Mouse (Mus musculus) forebrain, embryonic 12.5 days (tissue): ENCODE measurements at regions not wholly inside any gene's neighbourhood (a gene's known extent, or its start where the extent isn't known, plus 50 kb on each side); places are given as distances from the start of the nearest gene placed in this dataset.

Experiments used
- ATAC-seq: fragments of 200-750 bp; cut with Nextera tagmentation; 2 replicates; pipeline ENCODE4 v1.8.0; 2017; ENCODE audit warnings: moderate TSS enrichment; ENCODE audit not compliant: low FRiP score
- H3K27ac ChIP-seq: fragments of 300-500 bp; sonication (generic); 2 replicates; pipeline ENCODE4 v1.5.1; 2016; ENCODE audit warnings: mild to moderate bottlenecking
- H3K27me3 ChIP-seq: fragments of 300-500 bp; sonication (generic); 2 replicates; pipeline ENCODE4 v1.6.1; 2016; ENCODE audit warnings: mild to moderate bottlenecking
- H3K36me3 ChIP-seq: fragments of 300-500 bp; sonication (generic); replicated peaks from 2 replicates; pipeline ENCODE4 v1.6.1; 2016; ENCODE audit warnings: mild to moderate bottlenecking
- H3K4me1 ChIP-seq: fragments of 300-500 bp; sonication (generic); 2 replicates; pipeline ENCODE4 v1.6.1; 2016
- H3K4me2 ChIP-seq: fragments of 300-500 bp; sonication (generic); 2 replicates; pipeline ENCODE4 v1.6.1; 2016; ENCODE audit warnings: mild to moderate bottlenecking, moderate library complexity
- H3K4me3 ChIP-seq: fragments of 300-500 bp; sonication (generic); replicated peaks from 2 replicates; pipeline ENCODE4 v1.5.1; 2016; ENCODE audit warnings: mild to moderate bottlenecking
- H3K9ac ChIP-seq: fragments of 300-500 bp; sonication (generic); 2 replicates; pipeline ENCODE4 v1.6.1; 2016; ENCODE audit warnings: mild to moderate bottlenecking
- H3K9me3 ChIP-seq: fragments of 300-500 bp; sonication (generic); 2 replicates; pipeline ENCODE4 v1.6.1; 2016
- WGBS: fragments of 180-500 bp; shearing (Covaris S2); methylation state at CpG from one replicate; pipeline ENCODE4 v1.1.7; 2016; 5-methylcytosine and 5-hydroxymethylcytosine counted together

DNA sequence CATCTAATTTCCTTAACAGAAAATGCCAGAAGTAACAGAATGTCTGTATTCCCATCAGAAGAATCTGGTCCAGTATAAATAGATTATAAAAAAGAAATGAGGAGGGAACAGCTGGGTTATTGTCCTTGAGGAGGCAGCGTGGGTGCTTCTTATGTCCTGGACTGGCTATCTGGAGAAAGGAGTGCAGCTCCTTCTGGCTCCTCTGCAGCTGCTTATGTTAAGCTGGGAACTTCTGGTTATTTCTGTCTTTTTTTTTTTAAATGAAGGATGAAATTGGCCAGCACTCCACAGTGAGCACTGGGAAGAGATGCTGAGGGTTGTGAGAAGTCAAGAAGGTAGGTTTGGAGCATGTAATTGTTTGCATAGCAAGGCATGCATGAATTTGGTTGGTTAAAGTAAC lies 441.5 kb downstream of the Ebf1 start:
- H3K27ac ChIP-seq: no peak overlapping the region
- 85% methylated on average over 1 of the region's 1 CpGs for WGBS

DNA sequence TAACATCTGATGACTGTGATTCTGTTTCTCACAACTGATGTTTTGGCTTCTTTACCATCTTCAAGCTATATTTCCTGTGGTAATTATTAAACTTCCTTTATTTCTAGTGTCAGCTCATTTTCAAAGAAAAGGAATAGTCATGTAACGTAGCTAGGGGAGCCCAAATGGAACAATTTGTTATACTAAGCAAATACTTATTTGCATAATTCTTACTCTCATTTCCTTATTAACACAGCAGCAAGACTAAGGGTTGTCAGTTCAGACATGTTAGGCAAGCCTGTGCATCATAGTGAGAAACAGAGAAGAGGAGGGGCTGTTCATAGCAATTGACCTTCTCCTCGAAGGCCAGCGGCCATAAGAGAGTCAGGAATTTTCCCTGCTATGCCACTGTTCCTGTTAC lies 449.5 kb downstream of the Ebf1 start:
- WGBS: 82% methylated on average over 3 of the region's 3 CpGs
- H3K9me3 ChIP-seq: no peaks in the 10 kb centered on the region
- H3K27ac ChIP-seq: no peak overlapping the region
- H3K4me1 ChIP-seq: 0 out of 2 replicates have a peak, but pooled peaks cover 2% of the 10 kb centered on the region
- ATAC-seq: no peak
- no peaks in the 10 kb centered on the region for H3K27me3 ChIP-seq
- H3K36me3 ChIP-seq: no peaks in the 10 kb centered on the region
- no peak overlapping the region for H3K4me2 ChIP-seq
- no peak overlapping the region for H3K9ac ChIP-seq
- no peak overlapping the region for H3K4me3 ChIP-seq

More for the DNA sequence above, 441.5 kb downstream of the Ebf1 start:
- Histone ChIP-seq H3K36me3 (no peaks in the 10 kb centered on the region), H3K4me2 (no peak overlapping the region), H3K9ac (no peak overlapping the region), H3K27me3 (no peaks in the 10 kb centered on the region), H3K9me3 (no peaks in the 10 kb centered on the region), H3K4me1 (0 out of 2 replicates have a peak, but pooled peaks cover 5% of the 10 kb centered on the region), H3K4me3 (no peak overlapping the region)
- no peak for ATAC-seq

DNA sequence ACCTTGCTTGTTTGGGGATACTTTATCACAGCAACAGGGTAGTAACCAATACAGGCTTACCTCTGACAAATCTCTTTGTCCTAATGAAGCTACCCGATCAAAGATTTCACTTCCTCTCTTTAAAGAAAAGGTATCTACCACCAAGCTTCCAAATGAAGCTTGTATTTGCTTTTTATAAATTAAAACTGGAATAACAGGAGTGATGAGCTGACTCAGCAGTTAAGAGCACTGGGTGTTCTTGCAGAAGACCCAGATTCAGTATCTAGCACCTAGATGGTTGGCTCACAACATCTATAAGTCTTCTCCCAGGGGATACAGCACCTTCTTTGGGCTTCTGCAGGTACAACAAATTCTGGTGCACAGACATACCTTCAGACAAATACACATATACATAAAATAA lies 453.2 kb downstream of the Ebf1 start:
- Histone ChIP-seq H3K4me3 (no peak overlapping the region), H3K36me3 (no peaks in the 10 kb centered on the region), H3K27me3 (no peaks in the 10 kb centered on the region), H3K4me2 (no peak overlapping the region), H3K4me1 (no peaks in the 10 kb centered on the region), H3K9ac (no peak overlapping the region), H3K27ac (no peak overlapping the region), H3K9me3 (no peaks in the 10 kb centered on the region)
- ATAC-seq: no peak
- 92% methylated on average over 1 of the region's 1 CpGs for WGBS

DNA sequence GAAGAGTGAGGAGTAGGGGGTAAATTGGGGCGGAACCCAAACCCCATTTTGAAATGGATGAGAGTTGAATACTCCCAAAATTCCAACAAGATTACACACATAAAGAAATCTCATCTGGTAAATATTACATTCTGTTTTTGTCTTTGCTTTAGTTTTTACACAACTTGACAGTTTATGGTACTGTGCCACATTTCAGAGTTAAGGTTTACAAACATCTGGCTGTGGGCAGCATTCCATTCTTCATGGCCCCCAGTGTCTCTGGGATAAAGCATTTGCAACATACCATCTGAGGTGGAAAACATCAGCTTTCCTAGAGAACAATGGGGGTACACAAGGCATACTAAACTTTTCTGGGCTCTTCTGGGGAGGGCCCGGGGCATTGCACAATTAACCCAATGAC lies 454.1 kb downstream of the Ebf1 start:
- Histone ChIP-seq H3K27ac (no peak overlapping the region), H3K4me1 (no peaks in the 10 kb centered on the region), H3K9me3 (no peaks in the 10 kb centered on the region), H3K36me3 (no peaks in the 10 kb centered on the region), H3K27me3 (no peaks in the 10 kb centered on the region), H3K4me3 (no peak overlapping the region), H3K4me2 (no peak overlapping the region), H3K9ac (no peak overlapping the region)
- 73% methylated on average over 2 of the region's 2 CpGs for WGBS
- no peak for ATAC-seq

DNA sequence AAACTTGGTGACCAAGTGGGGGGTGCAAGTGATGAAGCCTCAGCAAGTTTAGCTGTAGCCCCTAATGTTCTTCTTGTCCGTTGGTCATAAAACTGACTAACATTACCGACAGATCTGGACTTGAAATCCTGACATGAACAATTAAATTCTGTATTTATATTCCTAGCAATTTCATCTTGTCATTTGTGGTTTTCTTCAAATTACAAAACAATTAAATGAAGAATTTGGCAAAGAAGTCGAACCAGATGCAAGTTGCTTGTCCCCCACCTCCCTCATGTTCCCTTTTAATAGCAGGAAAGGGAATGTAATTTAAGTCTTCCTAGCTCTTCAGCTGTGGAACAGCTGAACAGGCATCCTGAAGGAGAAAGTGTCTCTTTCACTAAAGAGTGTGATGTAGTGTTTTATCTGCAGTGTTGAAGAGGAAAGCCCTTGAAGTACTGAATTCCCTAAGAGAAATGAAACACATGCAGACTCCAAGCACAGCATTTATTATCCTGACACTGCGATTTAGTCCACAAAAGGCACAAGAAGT lies 467.5 kb downstream of the Ebf1 start:
- no peak for ATAC-seq

DNA sequence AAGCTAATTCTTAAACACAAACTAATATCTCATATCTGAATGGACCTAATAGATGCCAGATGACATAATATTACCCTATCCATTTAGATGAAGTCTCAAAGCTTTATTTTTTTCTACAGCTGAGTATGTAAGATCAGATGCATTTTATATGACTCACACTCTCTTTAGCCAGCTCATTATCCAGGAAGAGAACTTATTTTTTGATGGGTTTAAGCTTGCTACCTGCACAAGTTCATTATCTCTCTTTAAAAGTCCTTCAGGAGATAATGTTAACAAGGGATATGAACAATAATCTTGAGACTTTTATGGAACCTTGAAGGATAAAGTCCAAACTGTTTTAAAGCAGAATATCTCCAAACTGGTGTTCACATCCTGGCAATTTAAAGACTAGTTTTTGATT lies 468.0 kb downstream of the Ebf1 start:
- Histone ChIP-seq H3K9ac (no peak overlapping the region), H3K27me3 (no peaks in the 10 kb centered on the region), H3K4me3 (no peak overlapping the region), H3K36me3 (no peaks in the 10 kb centered on the region), H3K4me2 (no peak overlapping the region), H3K4me1 (no peaks in the 10 kb centered on the region), H3K27ac (no peak overlapping the region), H3K9me3 (no peaks in the 10 kb centered on the region)
- ATAC-seq: no peak

More for the DNA sequence above, 467.5 kb downstream of the Ebf1 start:
- H3K27me3 ChIP-seq: no peaks in the 10 kb centered on the region
- no peak overlapping the region for H3K27ac ChIP-seq
- no peak overlapping the region for H3K9ac ChIP-seq
- H3K9me3 ChIP-seq: no peaks in the 10 kb centered on the region
- H3K4me1 ChIP-seq: no peaks in the 10 kb centered on the region
- 90% methylated on average over 4 of the region's 4 CpGs for WGBS
- H3K4me3 ChIP-seq: no peak overlapping the region
- no peak overlapping the region for H3K4me2 ChIP-seq
- no peaks in the 10 kb centered on the region for H3K36me3 ChIP-seq

DNA sequence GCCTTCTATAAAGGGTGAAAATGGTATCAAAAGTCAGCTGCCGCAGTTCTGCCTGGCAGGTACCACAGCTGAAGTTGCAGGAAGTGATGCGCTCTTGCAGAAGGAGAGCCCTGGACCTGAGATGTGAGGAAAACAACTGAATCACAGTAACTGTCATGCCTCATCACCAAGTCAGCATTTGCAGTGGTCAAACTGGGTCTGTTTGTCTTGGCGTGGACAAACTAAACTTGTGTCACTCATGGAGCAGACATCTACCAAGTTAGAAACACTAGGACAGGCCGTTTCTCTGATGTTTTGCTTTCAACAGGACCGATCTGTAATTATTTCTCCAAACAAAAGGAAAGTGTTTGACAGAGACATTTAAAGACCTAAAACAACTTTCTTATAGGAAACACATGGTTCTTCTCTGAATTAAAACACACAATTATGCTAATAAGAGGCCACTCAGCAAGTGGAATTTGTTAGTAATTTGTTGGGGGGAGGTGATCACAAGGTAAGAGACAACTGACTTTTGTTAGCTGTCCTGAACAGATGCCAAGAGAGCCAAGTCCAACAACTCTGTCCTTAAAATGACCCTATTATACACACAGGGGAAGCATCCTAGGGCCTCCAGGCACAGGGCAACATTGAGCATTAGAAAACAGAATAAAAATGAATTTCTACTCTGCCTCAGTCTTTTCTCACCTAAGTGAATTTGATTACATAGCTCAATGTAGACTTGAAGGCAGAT lies 470.2 kb downstream of the Ebf1 start:
- WGBS: 75% methylated on average over 5 of the region's 5 CpGs
- H3K4me2 ChIP-seq: no peak overlapping the region

DNA sequence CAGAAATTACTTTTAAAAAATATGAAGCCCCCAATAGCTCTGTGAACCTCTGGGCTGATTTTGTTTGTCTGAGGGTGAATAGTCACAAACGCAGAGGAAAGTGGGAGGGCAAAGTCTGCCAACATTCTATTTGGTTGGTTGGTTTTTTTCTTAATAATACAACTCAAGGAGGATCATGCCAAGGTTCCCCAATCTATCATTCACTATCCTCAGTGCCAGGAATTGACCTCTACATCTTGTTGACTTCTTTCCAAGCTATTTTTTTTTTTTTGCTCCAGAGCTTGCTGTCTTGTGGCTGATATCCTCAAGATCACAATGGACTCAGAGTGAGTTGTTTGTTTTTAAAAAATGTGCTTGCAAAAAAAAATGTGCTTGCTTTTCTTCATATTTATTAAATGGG lies 471.2 kb downstream of the Ebf1 start:
- WGBS: 100% methylated on average over 1 of the region's 1 CpGs
- Histone ChIP-seq H3K27ac (no peak overlapping the region), H3K4me3 (no peak overlapping the region), H3K4me2 (no peak overlapping the region), H3K9ac (no peak overlapping the region), H3K27me3 (no peaks in the 10 kb centered on the region), H3K36me3 (no peaks in the 10 kb centered on the region), H3K9me3 (no peaks in the 10 kb centered on the region), H3K4me1 (no peaks in the 10 kb centered on the region)
- no peak for ATAC-seq

More for the DNA sequence above, 470.2 kb downstream of the Ebf1 start:
- H3K4me3 ChIP-seq: no peak overlapping the region
- ATAC-seq: no peak
- no peaks in the 10 kb centered on the region for H3K4me1 ChIP-seq
- H3K27ac ChIP-seq: no peak overlapping the region
- no peaks in the 10 kb centered on the region for H3K9me3 ChIP-seq
- no peak overlapping the region for H3K9ac ChIP-seq
- no peaks in the 10 kb centered on the region for H3K36me3 ChIP-seq
- H3K27me3 ChIP-seq: no peaks in the 10 kb centered on the region

DNA sequence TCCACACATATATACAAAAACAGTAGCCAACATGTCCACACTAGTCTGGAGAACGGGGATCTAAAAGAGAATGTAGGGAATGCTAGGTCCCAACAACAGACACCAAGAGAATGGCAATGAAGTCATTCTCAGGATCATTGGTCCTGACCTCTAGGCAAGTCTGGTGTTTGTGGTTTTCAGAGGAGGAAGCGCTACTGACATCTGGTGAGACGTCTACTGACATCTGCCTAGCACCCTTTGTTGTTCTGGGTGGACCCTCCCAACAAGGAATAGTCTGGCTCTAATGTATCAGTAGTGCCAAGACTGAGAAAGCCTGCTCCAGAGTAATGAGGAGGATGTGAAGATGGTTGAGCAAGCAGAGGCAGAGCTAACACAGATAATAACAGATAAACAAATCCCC lies 472.4 kb downstream of the Ebf1 start:
- Histone ChIP-seq H3K36me3 (no peaks in the 10 kb centered on the region), H3K4me2 (no peak overlapping the region), H3K4me3 (no peak overlapping the region), H3K27me3 (no peaks in the 10 kb centered on the region), H3K9me3 (no peaks in the 10 kb centered on the region), H3K27ac (no peak overlapping the region), H3K4me1 (no peaks in the 10 kb centered on the region), H3K9ac (no peak overlapping the region)
- ATAC-seq: no peak
- WGBS: 79% methylated on average over 3 of the region's 3 CpGs

DNA sequence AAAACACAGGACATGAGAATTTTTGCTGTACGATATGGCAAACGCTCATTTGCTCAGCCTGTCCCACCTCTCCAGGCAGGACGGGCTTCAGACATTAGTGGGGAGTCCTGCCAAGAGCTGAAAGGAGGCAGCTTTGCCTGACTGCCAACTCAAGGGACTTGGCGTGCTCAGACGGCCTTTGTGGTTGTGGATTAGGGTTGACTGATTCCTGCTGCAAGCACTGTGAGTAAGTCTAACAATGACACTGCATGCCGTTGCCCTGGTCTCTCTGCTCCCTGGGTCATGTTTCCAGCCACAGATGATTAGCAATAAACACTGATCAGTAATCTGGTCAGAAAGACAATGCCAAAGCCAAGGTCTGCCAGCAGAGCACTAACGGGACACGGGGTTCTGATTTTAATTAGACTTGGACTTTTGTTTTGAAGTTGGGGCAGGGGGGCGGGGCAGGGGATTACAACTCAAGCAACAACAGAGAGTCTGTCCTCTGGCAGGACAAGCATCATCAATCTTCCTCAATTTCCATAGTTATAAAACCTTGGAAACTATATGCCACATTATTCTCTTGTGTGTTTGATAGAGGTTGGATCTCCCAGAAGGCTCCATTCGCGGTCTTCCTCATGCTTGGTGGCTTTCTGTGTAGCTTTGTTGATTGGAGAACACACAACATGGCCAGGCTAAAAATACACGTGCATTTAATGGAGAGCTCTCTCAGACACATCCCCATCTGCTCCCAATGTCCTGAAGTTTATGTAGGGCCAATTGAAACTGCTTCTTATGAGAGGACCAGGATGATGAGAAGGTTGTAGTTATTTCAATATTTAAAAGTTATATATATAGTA lies 486.6 kb downstream of the Ebf1 start:
- no peak overlapping the region for H3K9ac ChIP-seq
- H3K4me3 ChIP-seq: no peak overlapping the region
- H3K36me3 ChIP-seq: no peaks in the 10 kb centered on the region
- 31% methylated on average over 12 of the region's 12 CpGs for WGBS
- H3K4me2 ChIP-seq: peak overlapping the region; percentile 4; the same call in 1 of the 2 replicates
- H3K27me3 ChIP-seq: no peaks in the 10 kb centered on the region
- H3K9me3 ChIP-seq: no peaks in the 10 kb centered on the region
- H3K27ac ChIP-seq: no peak overlapping the region
- no peak; the same call in 1 of the 2 replicates for ATAC-seq
- H3K4me1 ChIP-seq: peaks cover 7% of the 10 kb centered on the region

DNA sequence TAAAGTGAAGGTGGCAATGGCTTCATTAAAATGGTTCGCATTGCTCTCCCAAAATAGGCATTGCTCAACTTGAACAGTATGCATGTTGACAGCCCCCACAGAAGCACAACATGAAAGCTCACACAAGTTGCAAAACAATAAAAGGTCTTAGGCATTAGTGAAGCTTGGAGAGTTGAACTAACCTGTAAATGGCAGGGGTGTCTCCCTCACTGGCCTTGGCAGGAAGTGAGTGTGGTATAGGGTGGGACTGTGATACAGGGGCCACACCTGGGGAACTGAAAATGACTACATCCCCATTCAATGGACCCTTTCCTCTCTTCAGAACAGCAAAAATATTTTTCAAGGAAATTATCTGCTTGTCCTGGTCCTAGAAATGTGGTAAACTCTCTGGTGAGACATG lies 499.6 kb downstream of the Ebf1 start:
- H3K9ac ChIP-seq: no peak overlapping the region
- no peak overlapping the region for H3K27ac ChIP-seq
- no peak overlapping the region for H3K4me2 ChIP-seq
- ATAC-seq: no peak
- H3K4me3 ChIP-seq: no peak overlapping the region
- no peaks in the 10 kb centered on the region for H3K9me3 ChIP-seq
- no peaks in the 10 kb centered on the region for H3K27me3 ChIP-seq
- H3K4me1 ChIP-seq: no peaks in the 10 kb centered on the region
- no peaks in the 10 kb centered on the region for H3K36me3 ChIP-seq
- 67% methylated on average over 1 of the region's 1 CpGs for WGBS

DNA sequence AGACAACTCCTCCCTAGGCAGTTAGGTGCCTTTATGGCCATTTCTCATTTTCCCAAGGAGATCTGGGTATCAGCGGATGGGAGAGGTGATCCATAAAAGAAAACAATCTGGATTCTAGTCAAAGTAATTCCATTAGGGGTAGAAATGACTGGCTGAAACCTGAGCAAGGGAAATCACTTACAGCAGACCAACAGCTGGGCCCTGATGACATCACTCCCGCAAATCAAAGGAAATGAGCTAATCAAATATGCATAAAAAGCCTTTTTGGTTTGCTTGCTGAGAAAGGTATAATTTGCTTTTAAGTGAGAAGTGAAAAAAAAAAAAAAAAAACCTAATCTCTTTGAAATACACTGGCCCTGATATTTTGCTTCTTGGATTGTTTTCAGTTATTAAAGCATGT lies 506.2 kb downstream of the Ebf1 start:
- Histone ChIP-seq H3K4me1 (no peaks in the 10 kb centered on the region; the same call in 1 of the 2 replicates), H3K4me2 (no peak overlapping the region), H3K4me3 (no peak overlapping the region), H3K36me3 (no peaks in the 10 kb centered on the region), H3K27ac (no peak overlapping the region), H3K9me3 (no peaks in the 10 kb centered on the region), H3K9ac (no peak overlapping the region), H3K27me3 (no peaks in the 10 kb centered on the region)
- 61% methylated on average over 2 of the region's 2 CpGs for WGBS
- ATAC-seq: no peak
